Mouse (Mus musculus) stomach, embryonic 16.5 days (tissue): ENCODE results near the gene Wars. TPM values are rescaled to one million over a fixed set of nuclear protein-coding genes. Genes with fewer than 3 reads are reported as not detected.

Experiments used
- ATAC-seq: fragments of 200-750 bp; cut with Nextera tagmentation; 2 replicates; pipeline ENCODE4 v1.8.0; 2017; ENCODE audit warnings: moderate number of reproducible peaks, moderate TSS enrichment; ENCODE audit not compliant: insufficient read depth, low FRiP score
- H3K27ac ChIP-seq: fragments of 300-500 bp; sonication (generic); 2 replicates; pipeline ENCODE4 v1.5.1; 2014; ENCODE audit warnings: low read length
- H3K27me3 ChIP-seq: fragments of 300-500 bp; sonication (generic); 2 replicates; pipeline ENCODE4 v1.6.1; 2014; ENCODE audit warnings: low read length, control low read depth, mixed read lengths; ENCODE audit not compliant: control insufficient read depth, insufficient read depth
- H3K36me3 ChIP-seq: fragments of 300-500 bp; sonication (generic); 2 replicates; pipeline ENCODE4 v1.6.1; 2014; ENCODE audit warnings: low read length; ENCODE audit not compliant: control insufficient read depth, insufficient read depth
- H3K4me1 ChIP-seq: fragments of 300-500 bp; sonication (generic); 2 replicates; pipeline ENCODE4 v1.6.1; 2014; ENCODE audit warnings: low read length, control low read depth, mixed read lengths; ENCODE audit not compliant: control insufficient read depth, insufficient read depth
- H3K4me2 ChIP-seq: fragments of 300-500 bp; sonication (generic); 2 replicates; pipeline ENCODE4 v1.6.1; 2014; ENCODE audit warnings: low read depth, low read length, mixed read lengths
- H3K4me3 ChIP-seq: fragments of 300-500 bp; sonication (generic); replicated peaks from 2 replicates; pipeline ENCODE4 v1.5.1; 2014; ENCODE audit warnings: mild to moderate bottlenecking, low read length
- H3K9ac ChIP-seq: fragments of 300-500 bp; sonication (generic); 2 replicates; pipeline ENCODE4 v1.6.1; 2014; ENCODE audit warnings: low read length
- H3K9me3 ChIP-seq: fragments of 300-500 bp; sonication (generic); replicated peaks from 2 replicates; pipeline ENCODE4 v1.6.1; 2016; ENCODE audit warnings: low read length, control low read depth; ENCODE audit not compliant: control insufficient read depth
- WGBS: fragments of 180-500 bp; shearing (Covaris S2); extraction: QIAGEN DNeasy Blood & Tissue Kit; methylation state at CpG from one replicate; pipeline ENCODE4 v1.1.7; 2014; 5-methylcytosine and 5-hydroxymethylcytosine counted together
- polyA plus RNA-seq: library from polyadenylated mRNA; unstranded; fragments of >200 nt; fragmentation: Nextera tagmentation; extraction: Ambion mirVana; gene quantifications from 2 replicates; pipeline ENCODE4 v1.2.1, GENCODE M21; 2015

Wars gene
- polyA plus RNA-seq, 1 experiment from 2014 or later, result 90.5 TPM

GRCm38 (mm10) chr12:108932113-108932512, 38.1 kb upstream of the Wars start:
- H3K4me1 ChIP-seq, result no peaks in the 10 kb centered on the region
- no peak overlapping the region for H3K4me3 ChIP-seq
- no peak overlapping the region for H3K4me2 ChIP-seq
- H3K27me3 ChIP-seq, result no peaks in the 10 kb centered on the region
- H3K36me3 ChIP-seq, result no peaks in the 10 kb centered on the region
- H3K27ac ChIP-seq, result no peak overlapping the region
- WGBS, result 57% methylated on average over 2 of the region's 3 CpGs
- no peak overlapping the region for H3K9ac ChIP-seq
- H3K9me3 ChIP-seq, result no peaks in the 10 kb centered on the region
- no peak for ATAC-seq

GRCm38 (mm10) chr12:108931341-108932053, 37.5 kb upstream of the Wars start:
- H3K9ac ChIP-seq, result no peak overlapping the region
- H3K27ac ChIP-seq, result no peak overlapping the region
- H3K4me3 ChIP-seq, result no peak overlapping the region
- H3K9me3 ChIP-seq, result no peaks in the 10 kb centered on the region
- ATAC-seq, result no peak
- no peaks in the 10 kb centered on the region for H3K4me1 ChIP-seq
- 68% methylated on average over 7 of the region's 7 CpGs for WGBS
- H3K4me2 ChIP-seq, result no peak overlapping the region
- no peaks in the 10 kb centered on the region for H3K36me3 ChIP-seq
- no peaks in the 10 kb centered on the region for H3K27me3 ChIP-seq

- Histone ChIP-seq H3K4me3 (no peak overlapping the region), H3K9ac (no peak overlapping the region), H3K4me2 (no peak overlapping the region), H3K4me1 (no peaks in the 10 kb centered on the region), H3K36me3 (no peaks in the 10 kb centered on the region), H3K9me3 (no peaks in the 10 kb centered on the region), H3K27ac (no peak overlapping the region), H3K27me3 (no peaks in the 10 kb centered on the region)
- ATAC-seq, result no peak
- WGBS, result 56% methylated on average over 3 of the region's 3 CpGs
Measured at GRCm38 (mm10) chr12:108929475-108929874, 35.5 kb upstream of the Wars start.

GRCm38 (mm10) chr12:108928249-108928648, 34.3 kb upstream of the Wars start:
- Histone ChIP-seq H3K27ac (no peak overlapping the region), H3K9ac (no peak overlapping the region), H3K4me3 (no peak overlapping the region), H3K36me3 (no peaks in the 10 kb centered on the region), H3K9me3 (no peaks in the 10 kb centered on the region), H3K4me2 (no peak overlapping the region), H3K4me1 (no peaks in the 10 kb centered on the region), H3K27me3 (no peaks in the 10 kb centered on the region)
- WGBS, result 84% methylated on average over 2 of the region's 2 CpGs
- ATAC-seq, result no peak

GRCm38 (mm10) chr12:108926606-108927111, 32.7 kb upstream of the Wars start:
- H3K4me2 ChIP-seq, result no peak overlapping the region
- H3K9me3 ChIP-seq, result no peaks in the 10 kb centered on the region
- H3K9ac ChIP-seq, result no peak overlapping the region
- H3K36me3 ChIP-seq, result no peaks in the 10 kb centered on the region
- no peak overlapping the region for H3K27ac ChIP-seq
- no peaks in the 10 kb centered on the region for H3K4me1 ChIP-seq
- no peak for ATAC-seq
- 55% methylated on average over 9 of the region's 11 CpGs for WGBS
- H3K4me3 ChIP-seq, result no peak overlapping the region
- H3K27me3 ChIP-seq, result no peaks in the 10 kb centered on the region

GRCm38 (mm10) chr12:108918753-108919152, 24.8 kb upstream of the Wars start:
- 65% methylated on average over 4 of the region's 4 CpGs for WGBS

GRCm38 (mm10) chr12:108917509-108917908, 23.5 kb upstream of the Wars start:
- Histone ChIP-seq H3K4me2 (no peak overlapping the region), H3K9ac (no peak overlapping the region), H3K4me1 (peaks cover 18% of the 10 kb centered on the region), H3K27ac (no peak overlapping the region), H3K9me3 (no peaks in the 10 kb centered on the region), H3K36me3 (no peaks in the 10 kb centered on the region), H3K27me3 (no peaks in the 10 kb centered on the region), H3K4me3 (no peak overlapping the region)
- 76% methylated on average over 9 of the region's 9 CpGs for WGBS
- ATAC-seq, result no peak

More at GRCm38 (mm10) chr12:108918753-108919152, 24.8 kb upstream of the Wars start:
- H3K36me3 ChIP-seq, result no peaks in the 10 kb centered on the region
- no peaks in the 10 kb centered on the region for H3K27me3 ChIP-seq
- H3K4me3 ChIP-seq, result no peak overlapping the region
- ATAC-seq, result no peak
- no peak overlapping the region for H3K9ac ChIP-seq
- no peaks in the 10 kb centered on the region for H3K9me3 ChIP-seq
- H3K27ac ChIP-seq, result no peak overlapping the region
- peaks cover 17% of the 10 kb centered on the region for H3K4me1 ChIP-seq
- H3K4me2 ChIP-seq, result no peak overlapping the region

GRCm38 (mm10) chr12:108916447-108917042, 22.6 kb upstream of the Wars start:
- Histone ChIP-seq H3K4me1 (peaks cover 18% of the 10 kb centered on the region), H3K4me2 (no peak overlapping the region), H3K36me3 (no peaks in the 10 kb centered on the region), H3K4me3 (no peak overlapping the region), H3K27me3 (no peaks in the 10 kb centered on the region), H3K9ac (no peak overlapping the region), H3K9me3 (no peaks in the 10 kb centered on the region), H3K27ac (no peak overlapping the region)
- ATAC-seq, result no peak
- WGBS, result 76% methylated on average over 7 of the region's 7 CpGs

GRCm38 (mm10) chr12:108915893-108916292, 21.9 kb upstream of the Wars start:
- Histone ChIP-seq H3K27me3 (no peaks in the 10 kb centered on the region), H3K36me3 (no peaks in the 10 kb centered on the region), H3K9ac (no peak overlapping the region), H3K9me3 (no peaks in the 10 kb centered on the region), H3K4me2 (no peak overlapping the region), H3K4me1 (peaks cover 18% of the 10 kb centered on the region), H3K4me3 (no peak overlapping the region), H3K27ac (no peak overlapping the region)
- 28% methylated on average over 6 of the region's 6 CpGs for whole genome bisulfite sequencing
- ATAC-seq, result peak; percentile 48; the same call in 1 of the 2 replicates
